Mouse (Mus musculus) CH12.LX (cell line): ENCODE results near the gene 4933402D24Rik.

Source experiments
- CTCF ChIP-seq, 2 experiments: IDR thresholded peaks in 1 of 2; conservative IDR thresholded peaks in 1 of 2; 2 replicates each; pipeline ENCODE4 v1.5.1; 2011 to 2012; ENCODE audit warnings: low read depth in 2 of 2, low read length in 2 of 2, improper control_type of control experiment in 1 of 2, inconsistent platforms in 1 of 2, mild to moderate bottlenecking in 1 of 2, moderate library complexity in 1 of 2
- POLR2AphosphoS2 ChIP-seq: IDR thresholded peaks from 2 replicates; pipeline ENCODE4 v1.6.1; 2011; ENCODE audit warnings: low read depth, low read length, improper control_type of control experiment

DNA sequence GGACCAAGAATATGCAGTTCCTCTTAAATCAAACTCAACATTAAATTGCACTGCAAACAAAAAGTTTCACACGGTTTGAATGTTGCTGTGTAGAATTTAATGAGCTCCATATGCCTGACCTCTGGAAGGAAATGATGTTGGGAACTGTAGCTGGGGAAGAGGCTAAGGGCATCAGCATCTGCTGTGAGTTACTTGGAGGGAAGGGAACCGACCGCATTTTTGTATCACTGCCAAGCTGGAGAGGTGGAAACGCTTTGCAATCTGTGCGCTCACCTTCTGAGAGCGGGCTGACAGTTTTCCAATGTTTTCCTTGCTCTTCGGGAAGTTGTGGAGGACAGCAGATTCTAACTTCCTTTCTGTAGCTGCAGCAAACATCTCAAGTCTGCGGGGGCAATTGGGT lies 955 bp downstream of the 4933402D24Rik start:
- TF ChIP-seq CTCF (conservative IDR thresholded peaks at IDR 0.05 in 1 of 2, IDR thresholded peaks at IDR 0.05 in 1 of 2; ENCODE audit: low read depth in 2 of 2, low read length in 2 of 2) = no peak
- TF ChIP-seq POLR2AphosphoS2 = no peak
